Mouse (Mus musculus) midbrain, embryonic 11.5 days (tissue): Measurements from ENCODE around the gene Adamts20. TPM values are rescaled to one million over a fixed set of nuclear protein-coding genes. Genes with fewer than 3 reads are reported as not detected.

Source experiments
- ATAC-seq: fragments of 200-750 bp; cut with Nextera tagmentation; 2 replicates; pipeline ENCODE4 v1.8.0; 2017; ENCODE audit warnings: moderate TSS enrichment, moderate library complexity; ENCODE audit not compliant: low FRiP score
- DNase-seq: peaks from one replicate; pipeline ENCODE4 v3.0.0; 2015; ENCODE audit warnings: low spot score; ENCODE audit errors: missing footprints
- H3K27ac ChIP-seq: fragments of 300-500 bp; sonication (generic); 2 replicates; pipeline ENCODE4 v1.5.1; 2014; ENCODE audit warnings: low read depth, low read length
- H3K27me3 ChIP-seq: fragments of 300-500 bp; sonication (generic); 2 replicates; pipeline ENCODE4 v1.6.1; 2014; ENCODE audit warnings: mild to moderate bottlenecking, low read length, moderate library complexity, mixed read lengths; ENCODE audit not compliant: control insufficient read depth, insufficient read depth
- H3K36me3 ChIP-seq: fragments of 300-500 bp; sonication (generic); 2 replicates; pipeline ENCODE4 v1.6.1; 2014; ENCODE audit warnings: mild to moderate bottlenecking, low read length, moderate library complexity, mixed read lengths; ENCODE audit not compliant: control insufficient read depth, insufficient read depth
- H3K4me1 ChIP-seq: fragments of 300-500 bp; sonication (generic); 2 replicates; pipeline ENCODE4 v1.6.1; 2014; ENCODE audit warnings: low read length; ENCODE audit not compliant: control insufficient read depth, insufficient read depth
- H3K4me2 ChIP-seq: fragments of 300-500 bp; sonication (generic); 2 replicates; pipeline ENCODE4 v1.6.1; 2014; ENCODE audit warnings: mild to moderate bottlenecking, moderate library complexity
- H3K4me3 ChIP-seq: fragments of 300-500 bp; sonication (generic); 2 replicates; pipeline ENCODE4 v1.5.1; 2014; ENCODE audit warnings: low read depth, low read length
- H3K9ac ChIP-seq: fragments of 300-500 bp; sonication (generic); 2 replicates; pipeline ENCODE4 v1.6.1; 2014; ENCODE audit warnings: low read length
- H3K9me3 ChIP-seq: fragments of 300-500 bp; sonication (generic); 2 replicates; pipeline ENCODE4 v1.6.1; 2016; ENCODE audit warnings: low read length; ENCODE audit not compliant: control insufficient read depth
- WGBS: fragments of 180-500 bp; shearing (Covaris S2); extraction: QIAGEN DNeasy Blood & Tissue Kit; methylation state at CpG from one replicate; pipeline ENCODE4 v1.1.7; 2014; 5-methylcytosine and 5-hydroxymethylcytosine counted together
- polyA plus RNA-seq: library from polyadenylated mRNA; unstranded; fragments of >200 nt; fragmentation: Nextera tagmentation; extraction: Ambion mirVana; gene quantifications from 2 replicates; pipeline ENCODE4 v1.2.1, GENCODE M21; 2014

The Adamts20 gene
- polyA plus RNA-seq, 1 experiment from 2014 or later = 3.5 TPM

- Histone ChIP-seq H3K27ac (no peak overlapping the region), H3K9me3 (no peaks in the 10 kb centered on the region), H3K9ac (no peak overlapping the region), H3K36me3 (no peaks in the 10 kb centered on the region), H3K4me2 (no peak overlapping the region), H3K4me1 (no peaks in the 10 kb centered on the region), H3K4me3 (no peak overlapping the region), H3K27me3 (no peaks in the 10 kb centered on the region)
- WGBS = 75% methylated on average over 3 of the region's 3 CpGs
- ATAC-seq (no peak), DNase-seq (no peak)
These were observed 210.2 kb downstream of the Adamts20 start for GRCm38 (mm10) chr15:94254861-94255516.

DNA sequence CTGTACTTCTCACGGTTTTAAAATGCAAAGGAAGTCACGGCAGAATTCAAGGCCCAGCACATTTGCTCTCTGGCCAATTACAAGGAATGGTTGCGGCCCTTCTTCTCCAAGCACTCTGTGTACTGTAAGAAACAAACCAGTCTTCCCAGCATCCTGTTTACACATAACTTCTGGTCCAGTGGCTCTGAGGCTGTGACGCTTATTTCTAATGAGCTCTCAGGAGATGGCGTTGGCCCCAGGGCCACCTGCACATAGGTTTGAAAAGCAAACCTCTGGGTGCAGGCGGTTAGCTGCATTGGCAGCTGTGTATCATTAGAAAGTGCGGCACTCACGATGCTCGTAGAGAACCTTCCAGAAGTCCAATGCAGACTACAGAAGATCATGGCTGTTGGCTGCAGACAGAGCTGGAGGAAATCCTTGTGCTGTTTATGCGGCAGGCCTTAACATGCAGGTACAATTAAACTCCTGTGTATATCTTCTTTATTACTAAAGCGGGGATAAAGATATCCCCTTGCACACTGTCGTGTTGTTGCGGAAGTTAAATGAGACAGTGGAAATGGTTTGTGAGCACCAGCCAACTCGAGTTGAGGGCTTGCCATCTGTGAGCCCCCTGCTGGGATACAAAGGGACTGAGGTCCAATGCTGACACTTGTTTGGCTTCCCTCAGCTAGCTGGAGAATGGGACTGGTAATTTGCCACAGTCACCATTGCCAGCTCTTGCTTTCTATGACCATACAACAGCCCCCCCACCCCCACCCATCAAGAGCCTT lies 210.9 kb downstream of the Adamts20 start:
- Histone ChIP-seq H3K36me3 (no peaks in the 10 kb centered on the region), H3K27me3 (no peaks in the 10 kb centered on the region), H3K9me3 (no peaks in the 10 kb centered on the region), H3K4me3 (no peak overlapping the region), H3K9ac (no peak overlapping the region), H3K27ac (no peak overlapping the region), H3K4me1 (no peaks in the 10 kb centered on the region), H3K4me2 (no peak overlapping the region)
- DNase-seq (no peak), ATAC-seq (no peak)
- 84% methylated on average over 14 of the region's 14 CpGs for WGBS

DNA sequence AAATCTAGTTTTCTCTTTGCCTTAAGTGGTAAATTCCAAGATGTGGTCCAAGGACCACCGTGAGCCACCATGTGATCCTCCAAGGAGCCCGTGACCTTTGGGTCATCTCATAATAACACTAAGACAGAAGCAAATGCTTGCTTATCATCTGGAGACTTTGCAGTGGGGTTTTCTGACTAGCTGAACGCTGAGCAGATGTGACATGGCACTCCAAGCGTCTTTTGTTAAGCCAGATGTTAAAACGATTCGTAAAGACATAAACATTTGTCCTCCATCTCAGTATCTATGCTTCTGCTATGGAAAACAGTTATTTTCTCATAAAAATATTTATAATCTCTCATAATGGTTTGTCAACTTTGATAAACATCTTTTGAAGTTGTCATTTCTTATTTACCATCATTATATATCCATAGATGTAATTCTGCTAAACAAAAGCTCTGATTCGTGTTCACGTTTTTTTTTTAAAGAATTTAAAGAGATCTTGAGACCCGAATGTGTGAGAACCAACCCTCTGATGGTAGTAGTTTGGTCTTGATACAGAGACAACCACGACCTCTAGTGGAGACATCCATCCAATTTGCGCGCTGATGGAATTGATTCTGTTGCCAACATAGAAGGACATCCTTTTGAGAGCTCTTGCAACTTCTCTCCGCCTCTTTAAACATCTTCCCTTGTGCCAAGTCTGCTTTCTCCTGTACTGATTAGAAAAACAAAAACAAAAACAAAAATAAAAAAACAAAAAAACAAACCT lies 212.1 kb downstream of the Adamts20 start:
- 76% methylated on average over 13 of the region's 13 CpGs for WGBS
- Histone ChIP-seq H3K27ac (no peak overlapping the region), H3K4me3 (no peak overlapping the region), H3K27me3 (no peaks in the 10 kb centered on the region), H3K4me2 (no peak overlapping the region), H3K36me3 (no peaks in the 10 kb centered on the region), H3K9ac (no peak overlapping the region), H3K9me3 (no peaks in the 10 kb centered on the region), H3K4me1 (no peaks in the 10 kb centered on the region)
- DNase-seq (no peak), ATAC-seq (no peak)

DNA sequence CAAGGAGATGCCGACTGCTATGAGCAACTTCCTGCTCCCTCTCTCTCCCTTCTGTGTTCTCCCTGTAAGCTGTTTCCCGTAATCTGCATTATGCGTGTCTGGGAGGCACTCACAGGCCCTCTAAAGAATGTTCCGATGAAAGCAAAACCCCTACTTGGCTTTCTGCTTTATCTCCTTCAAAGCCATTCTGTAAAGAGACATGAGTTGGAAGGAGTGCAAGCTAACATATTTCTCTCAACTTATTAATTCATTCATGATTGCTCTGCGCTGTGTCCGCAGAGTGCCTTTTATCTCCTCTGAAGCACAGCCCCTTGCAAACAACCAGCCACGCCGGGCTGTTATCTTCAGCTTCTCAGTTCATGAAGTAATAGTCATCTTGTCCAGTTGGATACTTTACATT lies 215.5 kb downstream of the Adamts20 start:
- no peaks in the 10 kb centered on the region for H3K4me1 ChIP-seq
- H3K4me2 ChIP-seq = no peak overlapping the region
- no peak overlapping the region for H3K27ac ChIP-seq
- no peaks in the 10 kb centered on the region for H3K36me3 ChIP-seq
- WGBS = 82% methylated on average over 8 of the region's 8 CpGs
- H3K9ac ChIP-seq = no peak overlapping the region
- H3K27me3 ChIP-seq = no peaks in the 10 kb centered on the region
- DNase-seq (no peak), ATAC-seq (no peak)
- no peak overlapping the region for H3K4me3 ChIP-seq
- H3K9me3 ChIP-seq = no peaks in the 10 kb centered on the region

DNA sequence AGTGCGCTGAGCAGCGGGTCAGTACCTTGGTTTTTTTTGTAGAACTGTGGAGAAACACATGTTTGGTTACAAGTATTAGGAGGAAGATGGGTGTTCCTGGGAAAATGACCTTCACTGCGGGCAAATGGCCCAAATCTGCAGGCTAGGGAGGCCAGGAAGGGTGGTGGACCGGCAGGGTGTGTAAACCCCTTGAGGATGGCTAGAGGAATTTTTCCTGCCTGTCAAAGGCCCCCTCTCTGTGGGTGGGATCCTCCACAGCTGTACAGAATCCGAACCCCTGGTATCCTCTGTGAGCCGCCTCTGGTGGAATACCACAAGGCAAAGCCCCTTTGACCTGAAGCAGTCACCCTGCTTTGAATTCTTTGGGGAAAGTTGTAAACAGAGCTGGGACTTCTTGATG lies 216.8 kb downstream of the Adamts20 start:
- Histone ChIP-seq H3K9ac (no peak overlapping the region), H3K36me3 (no peaks in the 10 kb centered on the region), H3K27ac (no peak overlapping the region), H3K4me3 (no peak overlapping the region), H3K4me1 (no peaks in the 10 kb centered on the region), H3K4me2 (no peak overlapping the region), H3K27me3 (no peaks in the 10 kb centered on the region), H3K9me3 (no peaks in the 10 kb centered on the region)
- ATAC-seq = no peak
- no peak for DNase-seq
- WGBS = 61% methylated on average over 6 of the region's 6 CpGs

DNA sequence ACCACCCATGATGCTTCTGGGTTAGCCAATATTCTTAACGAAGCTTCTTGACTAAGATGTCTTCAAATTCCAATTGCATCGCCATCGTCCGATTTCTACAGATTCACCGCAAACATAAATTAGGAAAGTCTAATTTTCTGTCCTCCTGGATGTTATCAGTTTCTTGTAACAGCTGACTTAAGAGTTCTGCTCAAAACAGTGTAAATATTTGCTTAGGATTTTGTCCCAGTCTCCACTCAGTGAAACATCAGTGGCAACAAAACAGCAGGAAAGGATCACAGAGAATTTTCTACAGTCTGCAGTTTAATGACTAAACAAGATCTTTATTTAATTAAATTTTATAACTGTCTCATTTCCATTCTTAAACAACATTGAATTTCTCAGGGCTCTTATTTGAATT lies 218.5 kb downstream of the Adamts20 start:
- no peak for ATAC-seq
- Histone ChIP-seq H3K4me1 (no peaks in the 10 kb centered on the region), H3K9me3 (no peaks in the 10 kb centered on the region), H3K9ac (no peak overlapping the region), H3K27me3 (no peaks in the 10 kb centered on the region), H3K4me3 (no peak overlapping the region), H3K4me2 (no peak overlapping the region), H3K36me3 (no peaks in the 10 kb centered on the region), H3K27ac (no peak overlapping the region)
- no peak for DNase-seq
- WGBS = 84% methylated on average over 5 of the region's 5 CpGs

GRCm38 (mm10) chr15:94244336-94244735 lies 220.9 kb downstream of the Adamts20 start:
- H3K9me3 ChIP-seq = no peaks in the 10 kb centered on the region
- no peak for ATAC-seq
- H3K27ac ChIP-seq = no peak overlapping the region
- WGBS = 70% methylated on average over 2 of the region's 2 CpGs
- H3K36me3 ChIP-seq = no peaks in the 10 kb centered on the region
- no peak overlapping the region for H3K9ac ChIP-seq
- no peaks in the 10 kb centered on the region for H3K27me3 ChIP-seq
- H3K4me1 ChIP-seq = no peaks in the 10 kb centered on the region
- no peak overlapping the region for H3K4me2 ChIP-seq
- H3K4me3 ChIP-seq = no peak overlapping the region
- no peak for DNase-seq

- Histone ChIP-seq H3K4me2 (no peak overlapping the region), H3K36me3 (no peaks in the 10 kb centered on the region), H3K27ac (no peak overlapping the region), H3K4me1 (no peaks in the 10 kb centered on the region), H3K27me3 (no peaks in the 10 kb centered on the region), H3K9me3 (no peaks in the 10 kb centered on the region), H3K9ac (no peak overlapping the region), H3K4me3 (no peak overlapping the region)
- no peak for DNase-seq
- no peak for ATAC-seq
- WGBS = 83% methylated on average over 1 of the region's 1 CpGs
These were observed 223.1 kb downstream of the Adamts20 start for GRCm38 (mm10) chr15:94242133-94242532.

DNA sequence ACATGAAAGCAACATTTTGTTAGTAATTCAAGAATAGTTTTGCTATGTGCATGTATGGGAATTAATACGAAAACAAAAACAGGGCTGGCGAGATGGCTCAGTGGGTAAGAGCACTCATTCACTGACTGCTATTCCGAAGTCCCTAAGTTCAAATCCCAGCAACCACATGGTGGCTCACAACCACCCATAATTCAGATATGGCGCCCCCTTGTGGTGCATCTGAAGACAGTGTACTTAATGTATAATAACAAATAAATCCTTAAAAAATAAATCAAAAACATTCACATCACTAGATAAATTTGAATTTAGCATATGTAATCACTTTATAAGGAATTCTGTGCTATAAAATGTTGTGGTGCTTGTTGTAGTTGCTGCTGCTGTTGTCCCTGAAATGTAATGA lies 225.6 kb downstream of the Adamts20 start:
- H3K27me3 ChIP-seq = no peaks in the 10 kb centered on the region
- no peak overlapping the region for H3K4me3 ChIP-seq
- no peak for DNase-seq
- no peak for ATAC-seq
- no peak overlapping the region for H3K4me2 ChIP-seq
- no peaks in the 10 kb centered on the region for H3K4me1 ChIP-seq
- no peak overlapping the region for H3K9ac ChIP-seq
- no peak overlapping the region for H3K27ac ChIP-seq
- no peaks in the 10 kb centered on the region for H3K36me3 ChIP-seq
- WGBS = 78% methylated on average over 4 of the region's 4 CpGs
- H3K9me3 ChIP-seq = no peaks in the 10 kb centered on the region
